Mouse (Mus musculus) midbrain, embryonic 14.5 days (tissue): ENCODE data around the gene Cdkn2d. TPM values are rescaled to one million over a fixed set of nuclear protein-coding genes. Genes with fewer than 3 reads are reported as not detected.

Experiments used
- ATAC-seq: fragments of 200-750 bp; cut with Nextera tagmentation; 2 replicates; pipeline ENCODE4 v1.8.0; 2017; ENCODE audit warnings: moderate number of reproducible peaks, moderate library complexity; ENCODE audit not compliant: low FRiP score, low TSS enrichment
- DNase-seq: peaks from one replicate; pipeline ENCODE4 v3.0.0-alpha.2; 2015
- H3K27ac ChIP-seq: fragments of 300-500 bp; sonication (generic); replicated peaks from 2 replicates; pipeline ENCODE4 v1.5.1; 2014; ENCODE audit warnings: mild to moderate bottlenecking, low read depth, low read length, moderate library complexity
- H3K27me3 ChIP-seq: fragments of 300-500 bp; sonication (generic); 2 replicates; pipeline ENCODE4 v1.6.1; 2014; ENCODE audit warnings: low read length, control low read depth, mixed read lengths; ENCODE audit not compliant: control insufficient read depth, insufficient read depth
- H3K36me3 ChIP-seq: fragments of 300-500 bp; sonication (generic); 2 replicates; pipeline ENCODE4 v1.6.1; 2014; ENCODE audit warnings: low read length, control low read depth; ENCODE audit not compliant: control insufficient read depth, insufficient read depth
- H3K4me1 ChIP-seq: fragments of 300-500 bp; sonication (generic); 2 replicates; pipeline ENCODE4 v1.6.1; 2014; ENCODE audit warnings: mild to moderate bottlenecking, antibody characterized with exemption, low read length, control low read depth; ENCODE audit not compliant: control insufficient read depth, insufficient read depth
- H3K4me2 ChIP-seq: fragments of 300-500 bp; sonication (generic); 2 replicates; pipeline ENCODE4 v1.6.1; 2014; ENCODE audit warnings: mild to moderate bottlenecking, low read length, moderate library complexity
- H3K4me3 ChIP-seq: fragments of 300-500 bp; sonication (generic); replicated peaks from 2 replicates; pipeline ENCODE4 v1.5.1; 2014; ENCODE audit warnings: low read depth, low read length
- H3K9ac ChIP-seq: fragments of 300-500 bp; sonication (generic); replicated peaks from 2 replicates; pipeline ENCODE4 v1.6.1; 2014; ENCODE audit warnings: mild to moderate bottlenecking, low read length, moderate library complexity
- H3K9me3 ChIP-seq: fragments of 300-500 bp; sonication (generic); 2 replicates; pipeline ENCODE4 v1.6.1; 2016; ENCODE audit warnings: low read length, control low read depth, mixed read lengths; ENCODE audit not compliant: control insufficient read depth
- WGBS: fragments of 180-500 bp; shearing (Covaris S2); extraction: QIAGEN DNeasy Blood & Tissue Kit; methylation state at CpG from one replicate; pipeline ENCODE4 v1.1.7; 2014; 5-methylcytosine and 5-hydroxymethylcytosine counted together
- polyA plus RNA-seq: library from polyadenylated mRNA; unstranded; fragments of >200 nt; fragmentation: Nextera tagmentation; extraction: Ambion mirVana; gene quantifications from 2 replicates; pipeline ENCODE4 v1.2.1, GENCODE M21; 2014

Cdkn2d gene
- polyA plus RNA-seq, 1 experiment from 2014 or later, result 84.9 TPM

GRCm38 (mm10) chr9:21321513-21321835 is 30.3 kb upstream of the Cdkn2d start:
- Histone ChIP-seq H3K9ac (peak overlapping the region; percentile 77), H3K27me3 (no peaks in the 10 kb centered on the region), H3K4me1 (peaks cover 11% of the 10 kb centered on the region), H3K4me3 (peak overlapping the region; percentile 77), H3K27ac (no peak overlapping the region), H3K36me3 (no peaks in the 10 kb centered on the region), H3K9me3 (no peaks in the 10 kb centered on the region), H3K4me2 (peak overlapping the region; percentile 93)
- WGBS, result 12% methylated on average over 6 of the region's 6 CpGs
- ATAC-seq, result no peak
- no peak for DNase-seq

- no peaks in the 10 kb centered on the region for H3K36me3 ChIP-seq
- 0 out of 2 replicates have a peak within 1 kb of the TSS, but pooled peaks have one; percentile 45 for H3K27ac ChIP-seq
- ATAC-seq, result peak; percentile 94
- peak within 1 kb of the TSS; percentile 93 for H3K4me2 ChIP-seq
- 1% methylated on average over 52 of the region's 52 CpGs for WGBS
- H3K9ac ChIP-seq, result peak within 1 kb of the TSS; percentile 77
- DNase-seq, result peak; percentile 92
- H3K27me3 ChIP-seq, result no peaks in the 10 kb centered on the region
- peak within 1 kb of the TSS; percentile 77 for H3K4me3 ChIP-seq
- peaks cover 11% of the 10 kb centered on the region for H3K4me1 ChIP-seq
- no peaks in the 10 kb centered on the region for H3K9me3 ChIP-seq
These were observed 29.7 kb upstream of the Cdkn2d start, which contains the start of gene Slc44a2 for GRCm38 (mm10) chr9:21320619-21321512. TSS of gene Slc44a2 (plus strand) at chr9:21320698.

GRCm38 (mm10) chr9:21320280-21320618 is 29.0 kb upstream of the Cdkn2d start:
- Histone ChIP-seq H3K27ac (0 out of 2 replicates have a peak overlapping the region, but pooled peaks have one; percentile 45), H3K36me3 (no peaks in the 10 kb centered on the region), H3K27me3 (no peaks in the 10 kb centered on the region), H3K4me3 (peak overlapping the region; percentile 77), H3K9ac (peak overlapping the region; percentile 77; the same call in 1 of the 2 replicates), H3K9me3 (no peaks in the 10 kb centered on the region), H3K4me1 (peaks cover 11% of the 10 kb centered on the region), H3K4me2 (peak overlapping the region; percentile 93)
- 17% methylated on average over 4 of the region's 4 CpGs for WGBS
- ATAC-seq (0 out of 2 replicates have a peak, but pooled peaks have one; percentile 4), DNase-seq (no peak)

- no peak overlapping the region for H3K9ac ChIP-seq
- H3K27ac ChIP-seq, result no peak overlapping the region
- peaks cover 11% of the 10 kb centered on the region for H3K4me1 ChIP-seq
- no peaks in the 10 kb centered on the region for H3K36me3 ChIP-seq
- WGBS, result 94% methylated on average over 4 of the region's 4 CpGs
- H3K4me2 ChIP-seq, result no peak overlapping the region
- ATAC-seq (no peak), DNase-seq (no peak)
- no peaks in the 10 kb centered on the region for H3K27me3 ChIP-seq
- H3K4me3 ChIP-seq, result no peak overlapping the region
- no peaks in the 10 kb centered on the region for H3K9me3 ChIP-seq
These were observed 28.3 kb upstream of the Cdkn2d start for GRCm38 (mm10) chr9:21319503-21319902.

DNA sequence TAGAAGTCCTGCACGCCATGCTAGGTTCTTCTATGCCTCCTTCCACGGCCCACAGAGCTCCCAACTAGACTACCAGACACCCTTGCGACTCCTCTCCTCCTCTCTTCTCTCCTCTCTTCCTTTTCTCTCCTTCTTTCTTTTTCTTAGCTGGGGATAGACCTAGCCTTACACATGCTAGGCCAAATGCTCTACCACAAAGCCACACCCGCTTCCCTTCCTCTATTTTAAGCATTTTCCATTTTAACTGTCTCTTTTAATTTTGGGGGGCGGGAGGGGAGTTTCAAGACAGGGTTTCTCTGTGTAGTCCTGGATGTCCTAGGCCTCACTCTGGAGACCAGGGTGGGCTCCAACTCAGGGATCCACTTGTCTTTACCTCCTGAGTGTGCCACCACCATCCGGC is 27.6 kb upstream of the Cdkn2d start:
- no peak overlapping the region for H3K4me2 ChIP-seq
- no peak for ATAC-seq
- no peak overlapping the region for H3K9ac ChIP-seq
- WGBS, result 90% methylated on average over 6 of the region's 6 CpGs
- no peak overlapping the region for H3K27ac ChIP-seq
- H3K4me3 ChIP-seq, result no peak overlapping the region
- no peaks in the 10 kb centered on the region for H3K27me3 ChIP-seq
- H3K4me1 ChIP-seq, result peaks cover 11% of the 10 kb centered on the region
- no peaks in the 10 kb centered on the region for H3K36me3 ChIP-seq
- no peaks in the 10 kb centered on the region for H3K9me3 ChIP-seq
- DNase-seq, result no peak

GRCm38 (mm10) chr9:21316696-21317095 is 25.5 kb upstream of the Cdkn2d start:
- Histone ChIP-seq H3K27me3 (peaks cover 8% of the 10 kb centered on the region; the same call in 1 of the 2 replicates), H3K9ac (no peak overlapping the region), H3K9me3 (no peaks in the 10 kb centered on the region), H3K27ac (no peak overlapping the region), H3K4me1 (peaks cover 6% of the 10 kb centered on the region), H3K4me3 (no peak overlapping the region), H3K36me3 (no peaks in the 10 kb centered on the region), H3K4me2 (no peak overlapping the region)
- ATAC-seq (no peak), DNase-seq (no peak)
- 78% methylated on average over 7 of the region's 7 CpGs for WGBS

DNA sequence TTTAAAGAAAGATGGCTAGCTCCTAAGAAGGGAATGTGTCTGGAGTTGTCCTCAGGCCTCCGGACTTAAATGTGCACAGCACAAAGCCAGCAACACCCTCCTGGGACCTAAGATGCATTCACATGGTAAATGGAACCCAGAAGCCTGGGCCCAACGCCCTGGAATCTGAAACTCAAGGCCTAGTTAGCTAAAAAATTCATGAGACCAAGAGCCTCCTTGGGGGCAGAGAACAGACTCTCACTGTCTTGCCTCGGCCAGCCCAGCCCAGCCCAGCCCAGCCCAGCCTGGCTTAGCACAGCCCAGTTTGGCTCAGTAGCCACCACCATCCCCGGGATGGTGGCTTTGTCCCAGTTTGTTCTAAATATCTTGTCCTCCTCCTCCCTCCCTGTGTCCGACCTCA is 24.2 kb upstream of the Cdkn2d start:
- Histone ChIP-seq H3K4me1 (no peaks in the 10 kb centered on the region), H3K9ac (no peak overlapping the region), H3K9me3 (no peaks in the 10 kb centered on the region), H3K27me3 (peaks cover 11% of the 10 kb centered on the region; the same call in 1 of the 2 replicates), H3K36me3 (no peaks in the 10 kb centered on the region), H3K4me3 (no peak overlapping the region), H3K27ac (no peak overlapping the region), H3K4me2 (no peak overlapping the region)
- DNase-seq (no peak), ATAC-seq (no peak)
- 49% methylated on average over 5 of the region's 5 CpGs for whole genome bisulfite sequencing

DNA sequence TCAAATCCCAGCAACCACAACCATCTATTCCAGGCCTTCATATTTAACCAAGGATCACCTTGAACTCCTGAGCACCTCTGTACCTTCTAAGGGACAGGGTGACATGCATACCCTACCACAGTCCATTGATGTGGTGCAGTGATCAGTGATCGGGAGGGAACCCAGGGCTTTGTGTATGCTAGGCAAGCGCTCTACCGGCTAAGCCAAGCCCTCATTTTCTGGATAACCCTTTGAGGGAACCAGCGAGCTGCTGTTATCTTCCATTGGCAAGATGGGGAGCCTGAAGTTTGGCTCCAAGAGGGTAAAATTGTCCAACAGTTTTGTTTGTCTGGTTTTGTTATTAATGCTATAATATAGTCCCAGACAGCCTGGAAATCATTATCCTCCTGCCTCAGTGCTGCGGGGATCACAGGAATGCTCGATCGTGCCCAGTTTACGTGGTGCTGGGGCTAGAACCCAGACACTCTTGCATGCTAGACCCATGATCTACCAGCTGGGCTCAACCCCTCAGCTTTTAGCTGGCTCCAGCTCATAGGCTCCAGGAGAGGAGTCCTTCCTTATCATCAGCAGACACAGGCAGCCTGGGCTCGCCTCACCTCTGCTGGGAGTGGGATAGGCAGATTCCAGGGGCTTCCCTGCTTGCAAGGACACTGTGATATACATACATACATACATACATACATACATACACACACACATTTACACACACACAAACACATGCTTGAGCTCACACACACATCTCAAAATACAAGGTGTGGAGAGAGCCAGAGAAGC is 23.3 kb upstream of the Cdkn2d start:
- H3K9ac ChIP-seq, result no peak overlapping the region
- 92% methylated on average over 9 of the region's 9 CpGs for WGBS
- ATAC-seq, result no peak
- no peaks in the 10 kb centered on the region for H3K9me3 ChIP-seq
- DNase-seq, result no peak
- no peaks in the 10 kb centered on the region for H3K36me3 ChIP-seq
- H3K4me3 ChIP-seq, result no peak overlapping the region
- no peak overlapping the region for H3K27ac ChIP-seq
- H3K27me3 ChIP-seq, result peaks cover 11% of the 10 kb centered on the region; the same call in 1 of the 2 replicates
- no peaks in the 10 kb centered on the region for H3K4me1 ChIP-seq
- no peak overlapping the region for H3K4me2 ChIP-seq
